Mouse (Mus musculus): ENCODE measurements around the gene Ggact.

Ggact gene

GRCm38 (mm10) chr14:122867531-122868285 lies 45.8 kb downstream of the Ggact start:
- DNase-seq (ENCODE audit: low read depth, low spot score) = no peak

GRCm38 (mm10) chr14:122865462-122866129 lies 48.0 kb downstream of the Ggact start:
- DNase-seq (ENCODE audit: low read depth, low spot score) = no peak

DNA sequence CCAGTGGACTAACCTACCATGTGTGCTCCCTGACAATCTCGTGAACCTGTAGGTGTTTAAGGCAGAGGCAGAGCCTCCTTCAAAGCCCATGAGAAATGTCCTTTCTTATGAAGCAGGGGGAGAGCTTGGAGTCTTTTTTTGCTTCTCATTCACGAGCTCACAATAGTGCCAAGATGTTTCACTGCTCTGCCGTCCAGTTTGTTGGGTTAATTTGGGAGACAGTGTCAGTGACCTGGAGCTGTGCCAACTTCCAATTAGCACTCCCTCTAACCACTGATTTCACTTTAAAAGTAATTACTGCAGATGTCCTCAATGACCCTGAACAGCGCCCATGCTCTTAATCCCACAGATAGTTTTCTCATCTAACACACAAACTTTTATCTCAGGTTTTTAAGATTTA lies 50.9 kb downstream of the Ggact start:
- DNase-seq (ENCODE audit: low read depth, low spot score) = no peak

- DNase-seq (ENCODE audit: low read depth, low spot score) = no peak
Observed at GRCm38 (mm10) chr14:122859792-122860191, 53.8 kb downstream of the Ggact start.

DNA sequence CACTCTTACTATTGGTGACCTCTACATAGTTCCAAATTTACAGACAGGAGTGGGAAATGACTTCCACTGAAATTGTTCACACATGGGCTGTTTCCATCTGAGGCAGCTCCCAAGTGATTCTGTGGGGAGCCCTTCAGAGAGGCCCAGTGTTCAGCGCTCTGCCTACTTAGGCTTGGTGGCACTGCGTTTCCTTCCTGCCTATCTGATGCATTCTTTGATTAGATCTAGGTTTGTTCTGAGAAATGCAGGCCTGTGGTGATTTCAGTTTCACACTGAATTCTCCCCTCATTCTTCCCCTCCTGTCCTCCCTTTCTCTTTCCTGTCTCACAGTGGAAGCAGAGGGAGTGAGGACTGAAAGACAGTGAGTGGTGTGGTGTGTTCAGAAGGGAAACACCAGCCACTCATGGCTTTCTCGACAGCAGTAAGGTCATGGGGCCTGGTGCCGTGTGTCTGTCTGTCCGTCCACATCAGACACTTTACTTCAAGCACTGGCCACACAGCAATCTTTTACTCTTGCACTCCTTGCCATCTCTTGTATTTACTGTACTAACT lies 61.0 kb downstream of the Ggact start:
- DNase-seq (ENCODE audit: low read depth, low spot score) = no peak

- DNase-seq (ENCODE audit: low read depth, low spot score) = no peak
Observed at GRCm38 (mm10) chr14:122837018-122837417, 76.5 kb downstream of the Ggact start.

DNA sequence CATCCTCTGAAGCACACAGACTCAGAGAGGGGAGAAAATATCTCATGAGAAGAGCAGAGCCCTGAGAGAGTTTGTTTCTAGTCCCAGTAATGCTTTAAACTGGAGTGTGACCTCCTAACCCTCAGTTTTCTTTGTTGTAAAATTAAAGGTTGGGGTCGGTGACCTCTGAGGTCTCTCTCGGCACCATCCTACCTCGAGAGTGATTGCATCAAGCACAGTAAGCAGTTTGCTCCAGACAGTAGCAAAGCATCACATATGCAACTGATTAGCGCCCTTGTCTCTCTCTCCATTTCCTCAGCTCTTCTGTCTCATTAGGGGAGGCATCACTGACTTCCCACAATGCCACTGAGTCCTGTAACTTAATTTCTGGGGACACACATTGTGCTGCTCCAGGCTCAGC lies 77.3 kb downstream of the Ggact start:
- DNase-seq (ENCODE audit: low read depth, low spot score) = no peak

DNA sequence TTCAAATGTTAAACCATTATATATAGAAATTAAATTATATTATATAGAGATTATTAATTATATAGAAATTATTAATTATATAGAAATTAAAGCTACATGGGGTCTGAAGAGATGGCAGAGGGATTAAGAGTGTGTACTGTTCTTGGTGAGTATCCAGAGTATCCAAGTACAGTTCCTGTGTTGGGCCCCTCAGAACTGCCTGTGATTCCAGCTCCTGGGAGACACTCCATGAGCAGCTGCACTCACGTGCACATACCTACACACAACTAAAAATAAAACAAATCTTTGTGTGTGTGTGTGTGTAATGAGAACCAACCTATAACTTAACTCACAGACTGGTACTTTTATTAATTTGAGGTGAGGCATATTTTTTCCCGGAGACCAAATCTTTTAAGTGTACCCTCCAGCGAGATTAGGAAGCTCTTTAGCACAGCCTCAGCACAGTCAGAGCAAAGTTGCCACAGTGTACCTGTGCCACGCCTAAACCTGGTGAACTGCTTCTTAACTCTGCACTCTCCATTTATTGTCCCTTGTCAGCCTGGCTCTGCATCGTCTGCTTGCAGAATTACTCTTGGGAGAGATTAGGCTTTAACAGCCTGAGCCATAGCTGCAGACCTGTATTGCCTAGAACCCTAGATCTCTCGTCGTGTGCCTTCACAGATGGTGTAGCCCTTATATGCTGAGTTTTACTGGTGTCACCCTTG lies 77.9 kb downstream of the Ggact start:
- DNase-seq (ENCODE audit: low read depth, low spot score) = no peak

GRCm38 (mm10) chr14:122834753-122835152 lies 78.8 kb downstream of the Ggact start:
- DNase-seq (ENCODE audit: low read depth, low spot score) = no peak

DNA sequence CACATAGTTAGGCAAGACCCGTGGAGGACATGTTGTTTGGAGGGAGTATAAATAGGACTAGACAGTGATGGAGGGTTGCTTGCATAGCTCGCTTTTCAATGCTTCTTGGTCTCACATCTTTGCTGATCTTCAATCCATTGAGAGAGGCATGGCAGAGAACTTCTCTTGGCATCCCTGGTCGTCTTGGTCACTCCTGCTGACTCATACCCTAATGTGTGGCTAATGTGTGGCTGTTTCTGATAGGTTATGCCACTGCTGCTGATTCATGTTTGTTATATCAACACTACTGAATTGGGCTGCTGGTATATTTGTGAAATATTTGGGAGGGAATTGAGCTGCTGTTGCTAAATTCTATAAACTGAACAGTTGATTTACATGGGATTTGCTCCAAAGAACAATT lies 79.9 kb downstream of the Ggact start:
- DNase-seq (ENCODE audit: low read depth, low spot score) = no peak

DNA sequence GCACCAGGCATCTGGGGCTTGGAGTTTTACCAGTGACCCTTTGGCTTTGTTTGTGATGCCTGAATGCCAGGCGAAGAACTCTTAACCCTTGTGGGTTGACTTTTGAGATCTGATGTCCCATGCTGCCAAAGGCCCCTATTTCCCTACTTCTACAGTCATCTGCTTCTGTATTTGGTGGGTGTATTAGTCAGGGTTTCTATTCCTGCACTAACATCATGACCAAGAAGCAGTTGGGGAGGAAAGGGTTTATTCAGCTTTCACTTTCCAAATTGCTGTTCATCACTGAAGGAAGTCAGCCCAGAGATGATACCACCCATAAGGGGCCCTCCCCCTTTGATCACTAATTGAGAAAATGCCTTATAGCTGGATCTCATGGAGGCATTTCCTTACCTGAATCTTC lies 83.1 kb downstream of the Ggact start:
- DNase-seq (ENCODE audit: low read depth, low spot score) = no peak

- DNase-seq (ENCODE audit: low read depth, low spot score) = no peak
Observed at GRCm38 (mm10) chr14:122825464-122825863, 88.1 kb downstream of the Ggact start.

DNA sequence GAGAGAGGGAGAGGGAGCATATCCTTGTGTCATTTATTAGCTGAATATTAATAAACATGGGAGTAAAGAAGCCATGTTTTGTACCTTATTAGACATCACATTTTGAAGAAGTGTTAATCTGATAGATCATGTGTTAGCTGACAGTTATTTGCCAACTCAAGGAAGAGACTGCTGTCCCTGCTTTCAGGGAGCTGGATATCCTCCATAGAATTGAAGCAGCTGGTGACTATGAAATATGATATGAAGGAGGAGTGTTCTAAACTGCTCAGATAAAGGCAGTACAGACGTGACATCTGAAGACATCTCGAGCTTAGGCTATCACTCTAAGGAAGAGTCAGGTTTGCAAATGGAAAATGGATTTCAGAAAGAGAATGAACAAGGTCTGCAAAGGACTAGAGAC lies 89.8 kb downstream of the Ggact start:
- DNase-seq (ENCODE audit: low read depth, low spot score) = no peak

- DNase-seq (ENCODE audit: low read depth, low spot score) = no peak
Observed at GRCm38 (mm10) chr14:122821002-122821401, 92.6 kb downstream of the Ggact start.

DNA sequence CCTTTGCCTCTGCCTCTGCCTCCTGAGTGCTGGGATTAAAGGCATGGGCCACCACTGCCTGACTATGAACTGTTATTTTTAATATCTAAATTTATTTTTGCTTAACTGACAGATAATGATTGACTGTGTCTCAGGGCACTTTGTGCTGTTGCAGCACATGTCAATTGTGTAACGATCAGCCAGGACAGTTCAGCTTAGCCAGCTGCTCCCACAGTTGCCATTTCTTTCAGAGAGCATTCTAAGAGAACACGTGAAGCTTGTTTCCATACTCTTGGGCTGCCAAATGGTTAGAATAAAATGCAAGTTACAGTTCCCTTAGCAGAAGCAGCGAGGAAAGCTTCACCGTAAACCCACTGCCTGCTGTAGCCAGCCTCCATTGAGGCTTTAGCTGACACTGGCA lies 113.3 kb downstream of the Ggact start:
- no peak for DNase-seq (ENCODE audit: low read depth, low spot score)

- no peak for DNase-seq (ENCODE audit: low read depth, low spot score)
Observed at GRCm38 (mm10) chr14:122793368-122793767, 120.2 kb downstream of the Ggact start.

DNA sequence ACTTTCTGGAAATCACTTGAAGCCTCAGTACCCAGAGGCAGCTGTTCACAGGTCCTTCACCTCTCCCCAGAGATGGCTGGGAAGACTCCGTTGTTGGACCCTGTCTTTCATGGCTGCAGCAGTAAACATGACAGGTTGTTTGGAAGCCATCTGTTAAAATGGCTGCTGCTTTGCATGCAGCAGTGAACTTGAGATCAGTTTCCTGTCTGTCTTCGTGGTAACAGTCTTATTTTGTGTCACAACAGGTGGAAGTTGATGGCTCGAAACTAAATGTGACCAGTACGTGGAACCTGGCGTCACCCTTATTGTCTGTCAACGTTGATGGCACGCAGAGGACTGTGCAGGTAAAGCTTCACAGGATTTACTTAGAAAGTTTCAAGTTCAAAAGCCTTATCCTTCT lies 123.4 kb downstream of the Ggact start:
- DNase-seq (ENCODE audit: low read depth, low spot score) = no peak

GRCm38 (mm10) chr14:122788199-122788598 lies 125.4 kb downstream of the Ggact start:
- DNase-seq (ENCODE audit: low read depth, low spot score) = no peak

- no peak for DNase-seq (ENCODE audit: low read depth, low spot score)
Observed at GRCm38 (mm10) chr14:122784701-122785100, 128.9 kb downstream of the Ggact start.

DNA sequence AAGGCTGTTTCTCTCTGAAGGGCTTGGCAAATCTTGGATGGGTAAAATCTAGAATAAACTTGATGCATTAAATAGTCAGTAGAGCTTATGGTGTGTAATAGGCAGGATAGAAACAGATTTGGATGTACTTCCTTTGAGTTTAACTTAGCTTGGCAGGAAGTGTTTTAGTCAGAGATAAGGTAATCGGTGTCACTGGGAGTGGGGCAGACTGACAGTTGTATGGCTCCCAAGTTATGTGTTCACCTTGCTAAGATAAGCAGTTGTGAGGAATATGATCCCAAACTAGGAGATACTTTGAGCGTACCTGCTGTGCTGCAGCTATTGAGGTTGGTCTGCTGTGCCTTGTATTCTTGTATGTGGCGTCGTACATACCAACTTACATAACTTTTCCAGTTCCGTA lies 147.1 kb downstream of the Ggact start:
- no peak for DNase-seq (ENCODE audit: low read depth, low spot score)

All from c-Kit-negative CD71-positive TER-119-positive erythroid progenitor cells, embryonic 14.5 days (primary cell).